Mouse (Mus musculus) 3134 (cell line): Measurements from ENCODE around the gene Arap1.

Experiments used
- DNase-seq: peaks from one replicate; pipeline ENCODE4 v3.0.0-alpha.2; 2011; ENCODE audit warnings: low spot score; ENCODE audit not compliant: insufficient read length; ENCODE audit errors: extremely low read depth

Gene Arap1

DNA sequence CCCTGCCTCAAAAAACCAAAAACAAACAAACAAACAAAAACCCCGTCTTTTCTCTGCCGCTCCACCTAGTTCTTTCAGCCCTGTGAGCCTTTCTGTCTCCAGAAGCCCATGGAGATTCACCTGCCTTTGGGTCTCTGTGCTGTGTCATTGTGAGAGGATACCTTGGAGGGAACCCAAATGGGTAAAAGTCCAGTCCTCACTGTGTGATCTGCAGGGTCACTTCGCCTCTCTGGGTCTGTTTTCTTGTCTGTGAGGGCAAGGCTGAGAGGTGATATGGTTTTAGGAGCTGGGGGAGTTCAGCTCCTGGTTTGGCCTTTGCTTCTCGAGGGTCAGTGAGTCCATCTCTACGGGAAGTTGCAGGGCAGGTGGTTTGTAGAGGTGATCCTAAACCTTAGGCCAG lies 21.9 kb upstream of the Arap1 start:
- no peak for DNase-seq

DNA sequence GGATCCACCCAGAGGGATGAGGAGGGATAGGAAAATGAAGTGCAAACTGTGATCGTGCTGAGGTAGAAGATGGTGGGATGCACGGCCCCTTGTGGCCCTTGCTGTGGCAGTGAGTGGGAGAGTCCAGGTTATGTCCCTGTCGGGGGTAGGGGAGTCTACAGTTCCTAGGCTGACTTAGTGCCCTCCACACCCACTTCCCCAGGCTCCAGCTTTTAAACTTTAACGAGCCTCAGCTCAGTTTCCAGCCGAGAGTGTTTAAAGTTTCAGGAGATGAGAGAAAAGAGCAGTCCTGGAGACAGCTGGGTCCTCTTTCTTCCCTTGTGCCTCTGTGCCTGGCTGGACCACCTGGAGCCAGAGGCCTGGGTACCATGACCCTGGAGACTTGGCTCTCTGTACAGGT lies 20.6 kb upstream of the Arap1 start:
- DNase-seq = no peak

DNA sequence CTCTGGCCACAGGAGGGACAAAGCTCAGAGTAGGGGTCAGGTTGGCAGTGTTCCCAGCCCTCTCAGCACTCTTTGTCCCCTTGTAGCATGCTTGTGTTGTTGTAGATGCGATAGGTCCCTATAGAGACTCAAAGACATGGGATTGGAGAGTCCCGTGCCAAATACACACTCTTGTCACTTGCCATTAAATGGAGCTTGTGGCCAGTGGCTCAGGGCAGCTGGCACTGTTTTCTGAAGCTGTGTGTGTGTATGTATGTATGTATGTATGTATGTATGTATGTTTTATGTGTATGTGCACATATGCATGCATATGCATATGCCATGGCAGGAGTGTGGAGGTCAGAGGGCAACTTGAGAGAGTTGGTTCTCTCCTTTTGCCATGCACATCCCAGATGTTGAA lies 20.1 kb upstream of the Arap1 start:
- DNase-seq = no peak

DNA sequence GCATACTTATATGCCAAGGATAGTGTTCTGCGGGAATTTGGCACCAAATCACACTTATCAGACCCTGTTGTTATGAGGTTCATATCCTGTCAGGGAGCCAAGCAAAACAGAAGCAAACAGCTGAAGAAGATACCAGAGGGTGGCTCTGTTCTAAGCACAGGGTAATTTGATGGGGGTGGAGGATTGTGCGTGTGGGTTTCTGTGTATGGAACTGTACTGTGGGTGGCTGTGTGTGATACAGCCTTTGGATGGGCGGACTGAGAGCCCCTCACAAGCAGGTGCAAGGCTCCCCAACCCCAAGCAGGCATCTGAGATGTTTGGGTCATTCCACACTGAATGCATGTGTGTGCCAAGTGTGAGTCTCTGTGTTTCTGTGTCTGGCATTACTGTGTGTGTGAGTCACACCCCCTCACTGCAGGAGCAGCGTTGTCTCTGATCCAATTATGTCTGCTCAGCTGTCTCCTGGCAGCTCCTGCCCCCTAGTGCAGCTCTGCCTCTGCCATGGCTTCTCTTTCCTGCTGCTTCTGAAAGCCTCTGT lies 19.2 kb upstream of the Arap1 start:
- peak; percentile 50 for DNase-seq

DNA sequence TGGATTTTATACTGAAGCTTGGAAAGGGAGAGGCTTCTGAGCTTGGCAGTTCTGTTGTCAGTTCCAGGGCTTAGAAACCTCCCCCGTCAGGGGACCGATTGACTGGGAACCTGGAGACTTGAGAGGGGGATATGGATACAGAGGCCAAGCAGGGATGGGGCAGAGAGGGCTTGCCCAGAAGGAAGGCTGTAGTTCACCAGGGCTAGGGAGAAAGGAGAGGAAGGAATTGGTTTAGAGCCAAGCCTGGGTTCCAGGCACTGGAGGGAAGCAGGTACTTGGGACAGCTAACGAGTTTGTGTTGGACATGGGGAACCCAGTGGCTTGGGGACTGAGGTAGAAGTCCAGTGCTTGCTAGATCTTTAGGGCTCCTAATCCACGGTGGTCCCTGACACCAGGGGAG lies 18.3 kb upstream of the Arap1 start:
- DNase-seq = no peak

DNA sequence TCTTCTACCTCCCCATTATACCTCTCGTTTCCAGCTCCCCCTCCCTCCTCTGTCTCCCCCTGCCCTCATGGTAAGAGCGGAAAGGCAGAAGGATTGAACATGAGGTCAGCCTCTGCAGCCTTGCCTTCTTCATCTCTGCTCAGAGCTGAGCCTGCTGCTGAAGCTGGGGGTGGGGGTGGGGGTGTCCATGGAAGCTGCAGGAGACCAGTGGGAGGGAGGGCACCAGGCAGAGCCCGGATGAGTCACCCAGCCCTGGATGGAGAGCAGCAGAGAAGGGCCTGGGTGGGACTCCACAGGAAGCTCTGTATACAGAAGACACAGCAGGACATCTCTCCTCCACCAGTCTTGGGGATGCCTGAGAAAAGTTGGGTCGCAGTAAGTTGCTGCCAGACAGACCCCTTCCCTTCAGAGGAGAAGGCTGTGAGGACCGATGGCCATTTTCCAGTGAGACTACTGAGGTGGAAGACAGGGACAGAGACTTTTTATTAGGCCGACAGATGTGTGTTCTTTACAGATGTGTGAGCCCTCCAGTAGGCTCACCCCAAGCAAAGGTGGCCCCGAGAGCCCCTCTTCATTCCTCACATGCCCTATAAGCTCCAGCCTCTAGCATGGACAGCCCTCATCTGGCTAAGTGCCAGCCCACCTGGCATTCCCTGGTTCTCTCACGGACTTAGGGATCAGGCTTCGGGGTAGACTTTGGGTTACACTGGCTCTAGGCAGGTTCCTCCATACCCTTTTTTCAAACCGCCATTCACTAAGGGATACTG lies 17.6 kb upstream of the Arap1 start:
- DNase-seq = peak; percentile 63

DNA sequence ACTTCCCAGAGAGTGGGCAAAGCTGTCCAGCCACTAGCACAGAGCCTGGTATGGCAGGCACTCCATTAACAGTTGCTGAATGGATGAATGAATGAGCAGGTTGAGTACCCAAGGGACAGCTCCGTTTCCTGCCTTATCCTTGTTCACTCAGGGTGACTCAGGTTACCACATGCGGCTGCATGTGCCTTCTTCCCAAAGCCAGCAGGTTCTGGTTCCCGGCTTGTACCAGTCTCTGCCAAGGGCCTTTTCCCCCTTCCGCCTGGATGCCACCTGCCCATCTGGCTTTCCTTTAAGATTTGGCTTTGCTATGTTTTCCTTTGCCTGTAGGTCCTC lies 17.1 kb upstream of the Arap1 start:
- no peak for DNase-seq

DNA sequence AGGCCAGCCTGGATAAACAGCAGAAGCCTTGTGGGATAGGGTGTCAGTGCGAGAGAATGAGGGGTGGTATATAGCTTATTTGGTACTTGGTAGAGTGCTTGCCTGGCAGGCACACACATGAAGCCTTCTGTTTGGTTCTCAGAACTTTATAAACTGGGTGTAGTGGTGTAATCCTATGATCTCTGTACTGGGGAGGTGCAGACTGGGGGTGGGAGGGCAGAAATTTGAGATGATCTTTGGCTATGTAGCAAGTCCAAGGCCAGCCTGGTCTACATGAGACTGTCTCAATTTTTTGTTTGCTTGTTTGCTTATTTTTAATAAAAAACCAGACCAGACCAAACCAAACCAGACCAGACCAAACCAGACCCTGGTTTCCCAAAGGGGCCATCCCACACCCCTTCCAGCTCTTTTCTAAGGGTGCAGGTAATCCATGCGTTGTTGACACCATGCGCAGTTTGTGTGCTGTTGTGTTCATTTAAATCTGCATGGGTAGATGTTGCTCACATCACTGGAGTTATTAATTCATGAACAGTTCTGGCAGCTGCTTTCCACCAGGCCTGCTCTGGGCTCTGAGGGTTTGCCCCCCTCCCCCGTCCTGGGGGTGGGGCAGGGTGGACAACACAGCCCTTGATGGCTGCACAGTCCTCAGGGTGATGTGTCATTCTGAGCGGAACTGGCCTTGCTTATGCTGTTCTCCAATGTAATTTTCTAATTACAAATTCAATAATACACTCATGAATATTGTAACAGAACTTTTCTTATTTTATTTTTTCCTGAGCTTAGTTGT lies 15.6 kb upstream of the Arap1 start:
- DNase-seq = no peak

DNA sequence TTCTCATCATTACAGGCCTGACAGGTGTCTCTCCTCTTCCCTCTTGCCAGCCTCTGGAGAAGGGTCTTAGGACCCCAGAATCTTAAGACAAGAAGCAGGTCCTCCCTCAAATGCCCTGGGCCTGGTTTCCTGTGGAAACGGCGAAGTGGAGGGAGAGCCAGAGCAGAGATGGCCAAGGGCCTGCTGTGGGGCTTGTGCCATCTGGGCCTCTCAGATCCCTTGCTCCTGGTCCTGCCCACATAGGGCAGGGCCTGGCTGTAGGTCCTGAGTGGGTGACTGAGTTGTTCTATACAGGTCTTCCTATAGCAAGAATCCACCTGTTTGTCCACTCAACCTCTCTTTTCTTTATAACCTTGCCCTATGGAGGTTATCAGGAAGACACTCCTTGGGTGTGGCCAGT lies 12.6 kb upstream of the Arap1 start:
- no peak for DNase-seq

DNA sequence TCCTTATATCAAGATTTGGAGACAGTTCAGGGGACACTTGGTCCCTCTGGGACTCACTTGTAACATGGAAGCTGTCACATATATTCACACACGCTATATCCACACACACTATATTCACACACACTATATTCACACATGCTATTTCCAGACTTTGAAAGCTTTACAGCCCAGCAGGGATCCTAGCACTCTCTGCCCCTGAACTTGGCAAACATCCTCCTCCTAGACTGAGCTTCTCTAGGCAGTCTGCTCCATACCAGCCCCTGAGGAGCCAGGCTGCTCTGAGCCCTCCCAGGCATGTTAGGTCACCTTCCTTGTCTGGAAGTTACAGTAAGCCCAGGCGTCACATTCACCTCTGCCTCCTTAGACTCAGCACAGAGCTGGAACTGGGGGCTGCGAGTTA lies 11.2 kb upstream of the Arap1 start:
- DNase-seq = no peak

DNA sequence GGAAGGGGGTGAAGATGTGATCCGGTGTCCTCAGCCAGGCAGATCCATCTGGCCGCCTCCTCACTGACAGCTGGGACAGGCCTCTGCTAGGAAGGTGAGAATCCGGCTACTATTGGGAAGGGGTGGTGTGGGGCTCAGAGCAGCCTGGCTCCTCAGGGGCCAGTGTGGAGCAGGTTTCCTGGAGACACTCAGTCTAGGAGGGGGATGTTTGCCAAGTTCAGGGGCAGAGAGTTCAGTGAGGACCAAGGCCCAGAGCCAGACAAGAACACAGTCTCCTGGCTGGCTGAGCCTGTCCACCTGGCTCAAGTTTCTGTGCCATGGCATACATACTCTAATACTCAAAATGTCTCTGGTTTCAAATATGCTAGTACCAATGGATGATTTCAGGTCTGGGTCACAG lies 10.5 kb upstream of the Arap1 start:
- DNase-seq = no peak

DNA sequence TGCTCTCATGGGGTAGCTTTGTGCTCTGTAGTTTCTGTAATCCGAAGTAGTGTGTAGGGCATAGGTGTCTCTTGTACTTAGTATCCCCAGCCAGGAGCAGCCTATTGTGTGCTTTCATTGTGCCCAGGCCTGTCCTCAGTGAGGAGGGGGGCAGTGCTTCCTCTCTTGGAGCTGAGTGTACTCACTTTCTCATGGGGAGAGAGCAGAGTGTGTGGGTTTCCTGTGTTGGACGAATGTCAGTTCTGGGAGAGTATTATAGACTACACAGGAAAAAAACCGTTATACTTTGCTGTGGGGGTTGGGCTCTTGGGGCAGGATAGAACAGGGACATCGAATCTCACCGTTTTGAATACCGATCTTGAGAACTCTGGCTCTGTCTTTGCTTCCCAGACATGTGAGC lies 6.5 kb upstream of the Arap1 start:
- no peak for DNase-seq

DNA sequence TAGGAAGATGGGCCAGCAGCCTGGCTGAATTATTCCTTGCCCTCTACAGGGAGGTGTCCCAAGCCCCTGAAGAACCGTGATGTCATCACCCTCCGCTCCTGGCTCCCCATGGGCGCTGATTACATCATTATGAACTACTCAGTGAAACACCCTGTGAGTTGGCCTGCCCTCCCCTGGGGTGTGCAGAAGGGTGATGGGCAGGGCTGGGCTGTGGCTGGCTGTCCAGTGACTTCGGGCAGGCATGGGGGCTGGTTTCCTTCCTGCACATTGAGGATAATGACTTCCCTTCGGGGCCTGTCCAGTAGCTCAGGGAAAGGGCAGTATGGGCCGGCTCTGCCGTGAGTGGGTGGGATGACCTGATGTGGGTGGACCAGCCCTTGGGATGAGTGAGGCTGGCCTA lies 4.7 kb upstream of the Arap1 start:
- no peak for DNase-seq

DNA sequence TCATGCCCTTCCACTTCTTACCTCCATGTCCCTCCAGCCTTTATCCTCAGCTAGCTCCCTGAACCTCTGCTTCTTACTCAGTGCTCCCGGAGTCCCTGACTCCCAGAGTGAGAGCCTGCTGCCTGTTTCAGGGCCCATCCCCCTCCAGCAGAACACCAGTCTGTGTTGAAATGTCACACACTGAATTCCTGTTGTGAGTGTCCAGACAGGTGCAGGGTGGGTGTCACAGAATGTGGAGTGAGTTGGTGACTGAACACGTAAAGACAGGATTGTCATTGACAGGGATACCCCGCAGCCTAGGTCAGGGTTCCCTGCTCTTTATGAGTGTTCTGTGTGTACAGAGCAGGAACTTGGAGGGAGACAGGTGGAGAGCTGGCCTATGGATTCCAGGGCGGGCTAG lies 3.0 kb upstream of the Arap1 start:
- no peak for DNase-seq

DNA sequence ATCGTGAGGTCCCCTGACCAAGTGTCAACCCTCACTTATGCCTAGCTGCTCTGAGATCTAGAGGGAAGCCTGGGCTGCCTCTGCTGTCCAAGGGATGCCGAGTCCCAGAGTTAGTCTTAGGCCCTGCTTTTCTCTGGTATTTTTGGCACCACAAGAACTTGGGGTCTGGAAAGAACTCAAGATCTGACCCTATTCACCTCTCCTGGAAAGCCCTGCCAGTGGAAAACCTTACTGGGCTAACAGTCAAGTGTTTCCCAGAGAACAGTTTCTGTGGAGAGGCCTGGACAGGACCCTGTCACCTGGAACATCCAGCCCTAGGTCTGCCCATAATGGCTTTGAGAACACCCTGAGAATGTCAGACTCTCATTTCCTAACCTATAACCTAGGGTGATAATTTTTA lies 876 bp upstream of the Arap1 start:
- no peak for DNase-seq

DNA sequence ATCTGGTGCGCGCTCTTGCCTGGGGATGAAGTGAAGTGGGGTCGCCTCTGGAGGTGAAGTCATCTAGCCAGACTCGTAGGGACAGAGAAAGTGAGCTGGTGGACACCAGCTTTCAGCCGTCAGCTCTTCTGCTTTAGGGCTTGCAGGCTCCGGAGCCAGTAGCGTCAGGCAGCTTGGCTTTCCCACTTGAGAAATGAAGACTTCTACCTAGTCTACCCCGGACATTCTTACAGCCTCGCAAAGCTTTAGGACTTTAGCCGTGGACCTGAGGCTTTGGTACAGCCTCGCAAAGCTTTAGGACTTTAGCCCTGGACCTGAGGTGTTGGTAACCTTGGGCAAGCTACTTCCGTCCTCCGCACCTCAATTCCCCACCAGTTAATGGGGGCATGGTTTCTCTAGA lies 445 bp downstream of the Arap1 start:
- no peak for DNase-seq

DNA sequence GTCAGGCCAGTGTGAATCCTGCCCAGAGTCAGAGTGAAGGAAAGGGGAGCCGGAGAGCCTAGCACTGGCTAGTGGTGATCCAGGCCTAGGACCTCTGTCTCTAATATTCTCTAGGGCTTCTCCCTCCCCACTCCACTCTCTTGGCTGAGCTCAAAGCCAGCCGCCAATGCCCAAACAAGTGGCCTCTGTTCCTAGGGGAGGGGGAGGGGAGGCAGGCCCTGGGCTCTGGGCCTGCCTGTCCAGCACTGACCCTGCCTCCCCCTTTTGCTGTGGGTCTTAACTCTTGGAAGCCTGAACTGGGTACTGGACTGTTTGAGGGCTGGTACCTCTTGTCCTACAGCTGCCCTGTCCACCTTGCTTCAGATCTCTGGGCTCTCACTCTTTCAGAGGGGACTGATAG lies 2.0 kb downstream of the Arap1 start:
- no peak for DNase-seq

DNA sequence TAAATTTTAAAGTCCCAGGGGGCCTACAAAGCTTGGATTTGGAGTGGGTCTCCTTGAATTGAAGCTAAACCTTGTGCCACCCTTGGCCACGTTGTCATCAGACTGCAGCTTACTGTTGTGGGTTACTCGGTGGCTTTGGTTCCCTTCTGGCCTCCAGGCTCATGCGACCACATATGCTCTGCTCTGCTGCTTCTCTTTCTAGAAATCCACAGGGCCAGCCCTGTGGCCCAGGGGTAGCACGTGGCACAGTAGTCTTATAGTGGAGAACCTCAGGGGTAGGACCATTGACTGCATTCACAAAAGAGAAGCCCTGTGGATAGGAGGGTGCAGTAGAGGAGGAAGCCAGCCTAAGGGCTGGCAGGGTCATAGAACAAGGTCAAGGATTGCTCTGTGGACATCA lies 4.5 kb downstream of the Arap1 start:
- DNase-seq = no peak

DNA sequence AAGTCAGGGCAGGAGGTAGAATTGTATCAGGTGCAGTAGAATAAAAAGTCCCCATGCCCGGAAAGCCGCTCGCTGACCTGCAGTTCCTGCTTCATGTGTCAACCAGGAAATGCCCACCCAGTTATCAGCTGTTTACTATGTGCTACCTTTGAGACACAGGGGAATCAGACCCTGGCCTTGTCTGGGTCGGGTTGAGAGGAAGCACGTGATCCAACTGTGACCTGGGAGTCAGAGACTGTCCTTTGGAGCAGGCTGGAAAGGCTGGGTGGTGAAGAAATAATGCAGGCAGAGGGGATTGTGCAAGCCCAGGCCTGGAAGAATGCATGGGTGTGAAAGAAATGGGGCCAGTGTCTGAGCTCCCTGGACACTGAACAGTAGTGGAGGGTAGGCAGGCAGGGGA lies 6.6 kb downstream of the Arap1 start:
- no peak for DNase-seq

DNA sequence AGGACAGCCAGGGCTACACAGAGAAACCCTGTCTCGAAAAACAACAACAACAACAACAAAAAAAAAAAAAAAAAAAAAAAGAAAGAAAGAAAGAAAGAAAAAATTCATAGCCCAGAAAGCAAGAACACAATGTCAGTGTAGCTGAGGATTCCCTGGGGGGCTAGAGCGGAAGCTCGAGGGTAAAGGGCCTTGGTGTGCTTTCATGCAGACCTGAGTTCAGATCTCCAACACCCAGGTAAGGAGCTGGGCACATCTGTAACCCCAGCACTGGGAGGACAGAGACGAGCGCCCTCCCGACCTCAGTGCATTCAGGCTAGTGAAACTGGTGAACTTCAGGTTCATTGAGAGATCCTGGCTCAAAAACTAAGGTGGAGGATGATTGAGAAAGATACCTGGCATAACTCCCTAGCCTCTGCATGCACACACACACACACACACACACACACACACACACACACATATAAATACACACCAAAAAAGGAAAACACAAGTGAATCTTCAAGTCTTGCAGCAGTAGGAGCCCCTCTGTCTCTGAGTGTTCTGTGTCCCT lies 7.8 kb downstream of the Arap1 start:
- no peak for DNase-seq

DNA sequence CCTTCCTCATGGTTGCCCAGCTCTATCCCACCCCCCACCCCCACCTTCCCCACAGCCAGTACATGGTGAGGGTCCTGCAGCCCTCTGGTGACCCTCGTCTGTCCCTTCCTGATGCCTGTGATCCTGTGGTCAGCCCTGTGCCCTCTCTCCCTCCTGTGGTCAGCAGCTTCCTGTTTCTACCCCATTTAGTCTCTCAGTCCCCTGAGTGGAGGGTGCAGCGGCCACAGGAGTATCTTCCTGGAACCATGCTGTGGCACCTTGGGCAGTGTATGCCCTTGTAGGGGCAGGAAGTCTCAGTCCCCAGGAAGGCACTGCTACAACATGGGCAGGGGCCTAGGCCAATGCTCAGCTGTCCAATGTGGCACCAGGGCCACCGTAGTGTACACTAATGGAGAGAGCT lies 9.0 kb downstream of the Arap1 start:
- DNase-seq = peak; percentile 54

DNA sequence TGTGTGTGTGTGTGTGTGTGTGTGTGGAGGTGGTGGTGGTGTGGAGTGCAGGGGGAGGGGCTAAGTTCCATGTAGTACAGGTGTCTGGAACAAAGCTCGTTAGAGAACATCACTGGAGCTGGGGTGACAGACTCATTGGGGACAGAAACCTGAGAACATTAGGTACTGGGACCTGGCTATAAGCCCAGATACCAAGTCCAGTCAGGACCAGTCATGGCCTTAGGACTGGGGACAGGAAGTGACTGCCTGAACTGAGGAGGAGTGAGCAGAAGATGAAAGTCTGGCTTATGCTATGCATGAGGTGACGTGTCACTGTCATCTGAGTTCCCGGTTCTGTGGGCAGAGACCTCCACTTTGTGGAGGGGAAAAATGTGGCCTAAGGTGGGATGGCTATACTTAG lies 12.5 kb downstream of the Arap1 start:
- DNase-seq = no peak
